In the genomic region with DNA sequence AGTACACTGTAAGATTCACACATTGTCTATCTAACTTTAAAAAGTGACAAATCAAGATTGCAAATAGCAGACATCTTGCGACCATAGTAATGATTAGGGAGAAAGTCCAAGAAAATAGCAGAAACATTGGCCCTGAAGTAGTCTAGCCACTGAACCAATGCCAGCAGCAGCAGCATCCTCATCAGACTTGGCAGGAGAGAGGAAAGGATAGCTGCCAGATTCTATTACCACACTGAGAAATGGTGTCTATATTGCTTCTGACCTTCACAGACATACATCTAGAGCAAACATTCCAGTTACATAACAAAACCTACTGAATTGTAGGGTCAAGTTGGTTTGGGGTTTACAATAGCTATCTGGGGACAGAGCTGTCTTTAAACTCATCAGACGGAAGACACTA, we compare ENCODE assay signal across 22 mouse cellular contexts.
A peak's percentile ranks its signal among the peaks of the same experiment; 100 is the strongest.
DNase-seq lines count a peak whose midpoint lies in the region; ATAC-seq and TF ChIP-seq lines count a peak whose summit lies in the region.
"Had no signal": no experiment of that assay in that cellular context is flagged by ENCODE, and none has a peak within 500 bp of the region (broad histone marks: within the 10 kb centered on the region; RNA-seq: fewer than 3 reads in every experiment).

No protein-coding gene starts in this region.

- no peak for TF ChIP-seq CTCF in kidney, adult 2 months (conservative IDR thresholded peaks at IDR 0.05; ENCODE audit: insufficient read depth, insufficient read length, low read depth, low read length)

- H3K4me3 ChIP-seq in kidney, adult 2 months (ENCODE audit: insufficient read depth, low read depth, low read length): no peak overlapping the region
- H3K4me3 ChIP-seq: embryonic facial prominence, embryonic 12.5 days; hindbrain, embryonic 10.5 days; left cerebral cortex, adult 2 months; limb, embryonic 15.5 days; midbrain, embryonic 12.5 days had no signal

- no peaks in the 10 kb centered on the region for H3K36me3 ChIP-seq in kidney, adult 2 months (ENCODE audit: control insufficient read depth, insufficient read depth, low read length)
- H3K36me3 ChIP-seq: embryonic facial prominence, embryonic 12.5 days; hindbrain, embryonic 10.5 days; limb, embryonic 15.5 days; midbrain, embryonic 12.5 days had no signal

- no peaks in the 10 kb centered on the region for H3K4me1 ChIP-seq in kidney, adult 2 months (ENCODE audit: control insufficient read depth, insufficient read depth, low read length)
- H3K4me1 ChIP-seq: embryonic facial prominence, embryonic 12.5 days; hindbrain, embryonic 10.5 days; limb, embryonic 15.5 days; midbrain, embryonic 12.5 days had no signal

- WGBS in kidney, adult 2 months: 82% methylated on average over 2 of the region's 2 CpGs

- no peak for ATAC-seq in granulocyte monocyte progenitor cell, adult 5-6 weeks (replicated peaks; ENCODE audit: poor library complexity, severe bottlenecking)
- ATAC-seq: forebrain, postnatal 0 days had no signal

- no peak for TF ChIP-seq POLR2A in kidney, adult 2 months (IDR thresholded peaks at IDR 0.05; ENCODE audit: low read depth, low read length)

- H3K27ac ChIP-seq in kidney, adult 2 months (ENCODE audit: insufficient read depth, low read depth, low read length): no peak overlapping the region
- H3K27ac ChIP-seq: embryonic facial prominence, embryonic 12.5 days; hindbrain, embryonic 10.5 days; kidney, postnatal 0 days; left cerebral cortex, adult 2 months; limb, embryonic 15.5 days; liver, embryonic 14.5 days; midbrain, embryonic 12.5 days had no signal

- H3K27me3 ChIP-seq in kidney, adult 2 months (replicated peaks; ENCODE audit: control insufficient read depth, insufficient read depth, low read length): no peaks in the 10 kb centered on the region
- H3K27me3 ChIP-seq: embryonic facial prominence, embryonic 12.5 days; limb, embryonic 15.5 days; midbrain, embryonic 12.5 days had no signal

- peak; percentile 78 to 85 for DNase-seq in cerebellum, postnatal 14 days
- no peak for DNase-seq in cerebellum, adult 18-20 months
- DNase-seq in kidney, adult 2 months: peak; percentile 37
- DNase-seq in kidney, adult 11 months: no peak
- DNase-seq in ovary, postnatal 14 days (ENCODE audit: low spot score): peak; percentile 3
- no peak for DNase-seq in ovary, postnatal 36 days (ENCODE audit: low spot score)
- no peak for DNase-seq in MN1 (ENCODE audit: low spot score)
- DNase-seq: adrenal gland, postnatal 25 days; forebrain, postnatal 0 days; gastrocnemius, postnatal 25 days; kidney, adult 18-20 months; layer of hippocampus, adult 9-11 months; retina, postnatal 1 day; thymus, postnatal 25 days had no signal

Comparison
In these comparisons a context has a peak if more than half of its experiments do, and no peak if none do; other contexts are left out.
1. DNase-seq: peak in cerebellum, postnatal 14 days (2 of 2), kidney, adult 2 months (single experiment) and ovary, postnatal 14 days (single experiment); none in cerebellum, adult 18-20 months (0 of 2), kidney, adult 11 months (single experiment), ovary, postnatal 36 days (single experiment) and MN1 (single experiment).